ENCODE assay signal across 8 mouse cellular contexts in genomic region chr5:107359395-107360053, GRCm38 (mm10). TPM values are rescaled to one million over a fixed set of nuclear protein-coding genes. Genes with fewer than 3 reads are reported as not detected.
DNase-seq lines count a peak whose midpoint lies in the region; ATAC-seq and TF ChIP-seq lines count a peak whose summit lies in the region.

No protein-coding gene starts in this region.

- TF ChIP-seq EP300 in heart, postnatal 0 days (IDR thresholded peaks at IDR 0.05; ENCODE audit: low read depth): no peak

- H3K4me3 ChIP-seq in E14TG2a.4 (replicated peaks; ENCODE audit: low read length): peak overlapping the region; percentile 77
- H3K4me3 ChIP-seq in forebrain, embryonic 12.5 days (replicated peaks): peak overlapping the region; percentile 67
- peak overlapping the region; percentile 67 for H3K4me3 ChIP-seq in heart, postnatal 0 days (ENCODE audit: low read depth, low read length)
- H3K4me3 ChIP-seq in liver, embryonic 16.5 days (ENCODE audit: low read depth, low read length): peak overlapping the region; percentile 61
- peak overlapping the region; percentile 56 for H3K4me3 ChIP-seq in neural tube, embryonic 13.5 days
- peak overlapping the region; percentile 91 for H3K4me3 ChIP-seq in testis, adult 2 months (ENCODE audit: control insufficient read depth, low read depth, low read length)

- H3K27ac ChIP-seq in forebrain, embryonic 12.5 days: peak overlapping the region; percentile 78
- peak overlapping the region; percentile 21 for H3K27ac ChIP-seq in heart, postnatal 0 days (ENCODE audit: low read depth)
- H3K27ac ChIP-seq in liver, embryonic 16.5 days (ENCODE audit: low read length): peak overlapping the region; percentile 33; the same call in 1 of the 2 replicates
- peak overlapping the region; percentile 86 for H3K27ac ChIP-seq in neural tube, embryonic 13.5 days (replicated peaks)
- H3K27ac ChIP-seq in testis, adult 2 months (ENCODE audit: control insufficient read depth, insufficient read depth, low read depth, low read length): peak overlapping the region; percentile 87

- no peaks in the 10 kb centered on the region for H3K27me3 ChIP-seq in E14TG2a.4 (ENCODE audit: insufficient read depth, low read length)
- H3K27me3 ChIP-seq in forebrain, embryonic 12.5 days: no peaks in the 10 kb centered on the region
- no peaks in the 10 kb centered on the region for H3K27me3 ChIP-seq in heart, postnatal 0 days (ENCODE audit: control insufficient read depth, insufficient read depth, low read length)
- H3K27me3 ChIP-seq in liver, embryonic 16.5 days (ENCODE audit: control insufficient read depth, insufficient read depth, low read depth, low read length): no peaks in the 10 kb centered on the region
- no peaks in the 10 kb centered on the region for H3K27me3 ChIP-seq in neural tube, embryonic 13.5 days
- H3K27me3 ChIP-seq in testis, adult 2 months (ENCODE audit: control insufficient read depth, insufficient read depth, low read length): no peaks in the 10 kb centered on the region

- H3K9me3 ChIP-seq in E14TG2a.4 (ENCODE audit: low read length): no peaks in the 10 kb centered on the region
- no peaks in the 10 kb centered on the region for H3K9me3 ChIP-seq in forebrain, embryonic 12.5 days
- no peaks in the 10 kb centered on the region for H3K9me3 ChIP-seq in heart, postnatal 0 days (replicated peaks; ENCODE audit: control insufficient read depth, low read length)
- H3K9me3 ChIP-seq in liver, embryonic 16.5 days (replicated peaks; ENCODE audit: control insufficient read depth, low read length): no peaks in the 10 kb centered on the region
- H3K9me3 ChIP-seq in neural tube, embryonic 13.5 days: no peaks in the 10 kb centered on the region

- H3K36me3 ChIP-seq in E14TG2a.4 (ENCODE audit: insufficient read depth, low read length): no peaks in the 10 kb centered on the region
- H3K36me3 ChIP-seq in forebrain, embryonic 12.5 days (replicated peaks): no peaks in the 10 kb centered on the region
- 0 out of 2 replicates have a peak, but pooled peaks cover 3% of the 10 kb centered on the region for H3K36me3 ChIP-seq in heart, postnatal 0 days (replicated peaks; ENCODE audit: control insufficient read depth, insufficient read depth, low read length)
- H3K36me3 ChIP-seq in liver, embryonic 16.5 days (ENCODE audit: control insufficient read depth, insufficient read depth): no peaks in the 10 kb centered on the region
- H3K36me3 ChIP-seq in neural tube, embryonic 13.5 days: no peaks in the 10 kb centered on the region
- no peaks in the 10 kb centered on the region; the same call in none of the 2 replicates for H3K36me3 ChIP-seq in testis, adult 2 months (ENCODE audit: control insufficient read depth, insufficient read depth, low read length)

- peak; percentile 94 for ATAC-seq in forebrain, embryonic 12.5 days (ENCODE audit: low FRiP score)
- peak; percentile 99 for ATAC-seq in heart, postnatal 0 days (ENCODE audit: insufficient read depth, low read depth)
- ATAC-seq in liver, embryonic 16.5 days (ENCODE audit: low read depth): peak; percentile 99
- ATAC-seq in neural tube, embryonic 13.5 days (ENCODE audit: low read depth): peak; percentile 98

- TF ChIP-seq POLR2A in testis, adult 2 months (IDR thresholded peaks at IDR 0.05; ENCODE audit: control insufficient read depth, low read depth, low read length): peak; percentile 50; the same call in 1 of the 2 replicates

- peak overlapping the region; percentile 58 for H3K4me2 ChIP-seq in forebrain, embryonic 12.5 days
- peak overlapping the region; percentile 65 for H3K4me2 ChIP-seq in heart, postnatal 0 days (ENCODE audit: low read depth, low read length)
- peak overlapping the region; percentile 67 for H3K4me2 ChIP-seq in liver, embryonic 16.5 days (ENCODE audit: low read depth, low read length)
- peak overlapping the region; percentile 58 for H3K4me2 ChIP-seq in neural tube, embryonic 13.5 days

- WGBS in forebrain, embryonic 12.5 days: under 1% methylated on average over 35 of the region's 40 CpGs
- WGBS in heart, postnatal 0 days: under 1% methylated on average over 38 of the region's 40 CpGs
- under 1% methylated on average over 32 of the region's 40 CpGs for WGBS in liver, embryonic 16.5 days (ENCODE audit: insufficient replicate concordance)
- under 1% methylated on average over 35 of the region's 40 CpGs for WGBS in neural tube, embryonic 13.5 days

- H3K9ac ChIP-seq in forebrain, embryonic 12.5 days: peak overlapping the region; percentile 63
- peak overlapping the region; percentile 67 for H3K9ac ChIP-seq in heart, postnatal 0 days (replicated peaks; ENCODE audit: low read depth, low read length)
- peak overlapping the region; percentile 58 for H3K9ac ChIP-seq in liver, embryonic 16.5 days (ENCODE audit: low read depth, low read length)
- H3K9ac ChIP-seq in neural tube, embryonic 13.5 days: peak overlapping the region; percentile 77

- no peak for TF ChIP-seq CTCF in E14TG2a.4 (conservative IDR thresholded peaks at IDR 0.05; ENCODE audit: low read length)
- no peak for TF ChIP-seq CTCF in heart, postnatal 0 days (IDR thresholded peaks at IDR 0.05; ENCODE audit: low read depth)
- no peak for TF ChIP-seq CTCF in testis, adult 2 months (IDR thresholded peaks at IDR 0.05; ENCODE audit: control insufficient read depth, insufficient read depth, insufficient replicate concordance, low read depth, low read length)

- peak; percentile 76 for DNase-seq in c-Kit-positive CD71-positive TER-119-positive erythroid progenitor cells, embryonic 14.5 days (ENCODE audit: low spot score)
- DNase-seq in heart, postnatal 0 days (ENCODE audit: low spot score): peak; percentile 93
- DNase-seq in kidney, postnatal 4 days: peak; percentile 95 to 96

- peaks cover 2% of the 10 kb centered on the region; the same call in 1 of the 2 replicates for H3K4me1 ChIP-seq in E14TG2a.4 (replicated peaks; ENCODE audit: low read depth, low read length)
- H3K4me1 ChIP-seq in forebrain, embryonic 12.5 days: peaks cover 4% of the 10 kb centered on the region
- peaks cover 3% of the 10 kb centered on the region; the same call in 1 of the 2 replicates for H3K4me1 ChIP-seq in heart, postnatal 0 days (ENCODE audit: control insufficient read depth, insufficient read depth)
- no peaks in the 10 kb centered on the region for H3K4me1 ChIP-seq in liver, embryonic 16.5 days (ENCODE audit: control insufficient read depth, low read depth, low read length)
- H3K4me1 ChIP-seq in neural tube, embryonic 13.5 days (replicated peaks): peaks cover 6% of the 10 kb centered on the region
- H3K4me1 ChIP-seq in testis, adult 2 months (ENCODE audit: control insufficient read depth, insufficient read depth, low read length): peaks cover 2% of the 10 kb centered on the region

RNA-seq across cellular contexts. Expression of gene Brdt, which starts 28.6 kb away (rescaled TPM):
- polyA plus RNA-seq in forebrain, embryonic 12.5 days (2016; fragmentation: Nextera tagmentation; extraction: Ambion mirVana): 1.4 TPM in 2 replicates
- 1.1 TPM in 1 of 2 replicates, not detected in the other for total RNA-seq in heart, postnatal 0 days (2014; rRNA removed; ENCODE audit: low replicate concordance)
- 0.58 and 0.70 TPM in 2 replicates for polyA plus RNA-seq in heart, postnatal 0 days (2015; fragmentation: Nextera tagmentation; extraction: Ambion mirVana)
- polyA plus RNA-seq in liver, embryonic 16.5 days (2015; fragmentation: Nextera tagmentation; extraction: Ambion mirVana): 0.22 TPM in 2 replicates
- polyA plus RNA-seq in neural tube, embryonic 13.5 days (2015; fragmentation: Nextera tagmentation; extraction: Ambion mirVana): 2.6 and 3.0 TPM in 2 replicates
- 100 and 103 TPM in 2 replicates for polyA plus RNA-seq in testis, adult 2 months (2012; rRNA removed)

RNA-seq across cellular contexts. Expression of gene Ephx4, which starts 43.0 kb away (rescaled TPM):
- polyA plus RNA-seq in forebrain, embryonic 12.5 days (2016; fragmentation: Nextera tagmentation; extraction: Ambion mirVana): 0.56 and 0.98 TPM in 2 replicates
- total RNA-seq in heart, postnatal 0 days (2014; rRNA removed; ENCODE audit: low replicate concordance): not detected in 2 replicates
- polyA plus RNA-seq in heart, postnatal 0 days (2015; fragmentation: Nextera tagmentation; extraction: Ambion mirVana): 1.6 and 2.5 TPM in 2 replicates
- not detected in 2 replicates for polyA plus RNA-seq in liver, embryonic 16.5 days (2015; fragmentation: Nextera tagmentation; extraction: Ambion mirVana)
- 2.8 and 3.0 TPM in 2 replicates for polyA plus RNA-seq in neural tube, embryonic 13.5 days (2015; fragmentation: Nextera tagmentation; extraction: Ambion mirVana)
- 1.7 and 2.1 TPM in 2 replicates for polyA plus RNA-seq in testis, adult 2 months (2012; rRNA removed)

Comparison
In these comparisons a context has a peak if more than half of its experiments do, and no peak if none do; other contexts are left out.
1. Peak in every context shown above with its lines: DNase-seq, ATAC-seq, H3K4me3 ChIP-seq and H3K27ac ChIP-seq.
2. H3K27ac ChIP-seq: peak in every context shown above with its lines; median percentile 87 in testis, adult 2 months; 86 in neural tube, embryonic 13.5 days; 78 in forebrain, embryonic 12.5 days; 33 in liver, embryonic 16.5 days; 21 in heart, postnatal 0 days.
3. RNA of gene Brdt, which starts 28.6 kb away (polyA plus RNA-seq): 100 to 103 TPM in testis, adult 2 months; 2.6 to 3.0 TPM in neural tube, embryonic 13.5 days, 1.4 TPM in forebrain, embryonic 12.5 days, 0.58 to 0.70 TPM in heart, postnatal 0 days and 0.22 TPM in liver, embryonic 16.5 days; every median in the first group is over 10 times any median in the second.